Mouse (Mus musculus): ENCODE measurements at regions not wholly inside any gene's neighbourhood (a gene's known extent, or its start where the extent isn't known, plus 50 kb on each side); places are given as distances from the start of the nearest gene placed in this dataset.

GRCm38 (mm10) chr8:12064664-12065063 is 214.0 kb upstream of the A230072I06Rik start:
- TF ChIP-seq POLR2A (IDR thresholded peaks at IDR 0.05; ENCODE audit: insufficient read depth, low read depth, low read length) (no peak), CTCF (IDR thresholded peaks at IDR 0.05; ENCODE audit: insufficient read depth, low read depth, low read length) (no peak)
